Mouse (Mus musculus): ENCODE data around the gene Tns3. TPM values are rescaled to one million over a fixed set of nuclear protein-coding genes. Genes with fewer than 3 reads are reported as not detected.

Gene Tns3
- polyA plus RNA-seq, 1 experiment from 2014 or later = 10.1 TPM

DNA sequence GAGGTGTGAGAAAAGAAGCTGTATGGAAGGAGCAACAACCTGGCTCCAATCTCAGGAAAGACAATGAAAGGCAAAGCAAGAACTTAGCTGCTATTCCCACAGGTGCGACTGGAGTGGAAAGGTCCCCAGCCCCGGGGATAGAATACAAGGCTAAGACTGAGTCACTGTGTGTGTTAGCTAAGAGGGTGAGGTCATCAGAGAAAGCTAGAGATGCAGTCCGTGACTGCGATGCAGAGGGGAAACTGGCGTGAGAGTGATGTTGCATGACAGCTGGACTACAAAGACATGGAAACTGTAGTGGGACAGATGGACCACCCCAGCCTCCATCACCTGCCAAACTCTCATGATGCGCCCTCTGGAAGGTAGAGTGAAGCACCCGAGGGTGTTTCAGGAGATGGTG lies 154.7 kb downstream of the Tns3 start:
- H3K9ac ChIP-seq (ENCODE audit: low read length) = no peak overlapping the region
- ATAC-seq (ENCODE audit: insufficient read depth, low FRiP score, low TSS enrichment) (no peak), DNase-seq (ENCODE audit: low spot score) (no peak)
- H3K36me3 ChIP-seq (ENCODE audit: control insufficient read depth, insufficient read depth, low read length) = no peaks in the 10 kb centered on the region
- no peaks in the 10 kb centered on the region for H3K27me3 ChIP-seq (ENCODE audit: control insufficient read depth, insufficient read depth, low read length)
- H3K4me2 ChIP-seq (ENCODE audit: low read depth) = no peak overlapping the region
- no peaks in the 10 kb centered on the region for H3K4me1 ChIP-seq (ENCODE audit: control insufficient read depth, insufficient read depth, low read length)
- H3K27ac ChIP-seq (ENCODE audit: low read depth, low read length) = no peak overlapping the region
- no peak overlapping the region for H3K4me3 ChIP-seq (ENCODE audit: low read depth, low read length)
- 86% methylated on average over 7 of the region's 7 CpGs for WGBS
- no peaks in the 10 kb centered on the region for H3K9me3 ChIP-seq (ENCODE audit: control insufficient read depth, low read length)

DNA sequence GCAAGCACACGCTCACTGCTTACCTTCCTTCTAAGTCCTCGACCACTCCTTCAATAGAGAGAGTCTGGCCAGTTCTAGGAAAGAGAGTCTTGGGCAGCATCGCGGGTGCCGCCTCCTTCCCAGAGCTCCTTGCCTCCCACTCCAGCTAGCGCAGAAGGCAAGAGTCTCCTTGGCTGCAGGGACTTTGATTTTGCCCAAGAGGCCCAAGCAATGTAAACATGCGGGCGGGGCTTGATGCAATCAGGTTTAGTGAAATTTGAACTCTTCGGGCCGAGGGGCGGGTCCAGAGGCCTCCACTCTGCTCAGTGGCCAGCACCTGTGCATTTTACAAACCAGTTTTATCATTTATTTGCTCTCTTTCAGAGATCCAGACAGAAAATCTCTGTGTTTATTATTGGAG lies 160.6 kb downstream of the Tns3 start:
- 0 out of 2 replicates have a peak, but pooled peaks cover 2% of the 10 kb centered on the region for H3K36me3 ChIP-seq (ENCODE audit: control insufficient read depth, insufficient read depth, low read length)
- no peaks in the 10 kb centered on the region for H3K9me3 ChIP-seq (ENCODE audit: control insufficient read depth, low read length)
- no peaks in the 10 kb centered on the region for H3K4me1 ChIP-seq (ENCODE audit: control insufficient read depth, insufficient read depth, low read length)
- H3K4me3 ChIP-seq (ENCODE audit: low read depth, low read length) = no peak overlapping the region
- DNase-seq (ENCODE audit: low spot score) (no peak), ATAC-seq (ENCODE audit: insufficient read depth, low FRiP score, low TSS enrichment) (no peak)
- H3K27ac ChIP-seq (ENCODE audit: low read depth, low read length) = no peak overlapping the region
- H3K27me3 ChIP-seq (ENCODE audit: control insufficient read depth, insufficient read depth, low read length) = no peaks in the 10 kb centered on the region
- 27% methylated on average over 11 of the region's 11 CpGs for WGBS
- no peak overlapping the region for H3K4me2 ChIP-seq (ENCODE audit: low read depth)
- H3K9ac ChIP-seq (ENCODE audit: low read length) = no peak overlapping the region

DNA sequence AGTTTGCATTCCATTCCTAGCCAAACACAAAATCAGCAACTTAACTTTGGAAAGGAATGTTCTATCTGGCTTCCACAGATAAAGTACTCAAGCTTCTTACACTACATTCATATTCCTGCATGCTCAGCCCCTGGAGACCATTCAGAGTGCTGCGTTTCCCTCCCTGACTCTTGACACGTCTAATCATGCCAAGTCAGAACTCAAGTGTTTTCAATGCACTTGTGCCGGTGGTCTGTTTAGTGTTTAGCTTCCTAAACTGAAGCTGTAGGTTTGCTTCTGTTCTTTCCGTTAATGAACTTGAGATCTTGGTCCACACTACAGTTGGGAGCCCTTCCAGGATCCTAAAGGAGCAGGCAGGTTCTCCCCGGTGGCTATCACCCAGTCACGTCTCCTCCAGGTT lies 163.5 kb downstream of the Tns3 start:
- DNase-seq (ENCODE audit: low spot score) (no peak), ATAC-seq (ENCODE audit: insufficient read depth, low FRiP score, low TSS enrichment) (no peak)
- H3K9ac ChIP-seq (ENCODE audit: low read length) = no peak overlapping the region
- H3K27me3 ChIP-seq (ENCODE audit: control insufficient read depth, insufficient read depth, low read length) = no peaks in the 10 kb centered on the region
- no peak overlapping the region for H3K4me2 ChIP-seq (ENCODE audit: low read depth)
- H3K4me3 ChIP-seq (ENCODE audit: low read depth, low read length) = no peak overlapping the region
- H3K4me1 ChIP-seq (ENCODE audit: control insufficient read depth, insufficient read depth, low read length) = no peaks in the 10 kb centered on the region
- WGBS = 91% methylated on average over 6 of the region's 6 CpGs
- no peaks in the 10 kb centered on the region for H3K9me3 ChIP-seq (ENCODE audit: control insufficient read depth, low read length)
- H3K27ac ChIP-seq (ENCODE audit: low read depth, low read length) = no peak overlapping the region
- 0 out of 2 replicates have a peak, but pooled peaks cover 4% of the 10 kb centered on the region for H3K36me3 ChIP-seq (ENCODE audit: control insufficient read depth, insufficient read depth, low read length)

DNA sequence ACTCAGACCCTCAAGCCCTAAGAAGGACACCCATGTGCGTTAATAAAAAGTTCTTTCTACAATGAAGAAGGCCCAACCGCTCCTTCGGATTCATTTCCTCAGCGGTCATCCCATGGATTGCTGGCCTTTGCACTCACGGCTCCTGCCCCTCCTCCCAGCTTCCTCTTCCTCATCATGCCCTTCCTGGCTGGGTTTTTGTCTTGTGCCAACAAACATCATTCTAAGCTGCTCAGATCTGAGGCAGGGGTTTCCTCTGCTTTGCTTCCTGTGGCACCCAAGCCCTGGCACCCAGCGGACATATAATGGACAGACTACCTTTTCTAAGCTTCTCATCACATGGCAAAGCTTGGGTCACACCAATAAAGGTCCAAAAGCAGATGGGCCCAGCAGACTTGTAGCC lies 167.2 kb downstream of the Tns3 start:
- ATAC-seq (ENCODE audit: insufficient read depth, low FRiP score, low TSS enrichment) (no peak), DNase-seq (ENCODE audit: low spot score) (no peak)
- H3K4me2 ChIP-seq (ENCODE audit: low read depth) = no peak overlapping the region
- no peaks in the 10 kb centered on the region for H3K27me3 ChIP-seq (ENCODE audit: control insufficient read depth, insufficient read depth, low read length)
- H3K9ac ChIP-seq (ENCODE audit: low read length) = no peak overlapping the region
- 86% methylated on average over 6 of the region's 6 CpGs for WGBS
- H3K27ac ChIP-seq (ENCODE audit: low read depth, low read length) = no peak overlapping the region
- H3K36me3 ChIP-seq (ENCODE audit: control insufficient read depth, insufficient read depth, low read length) = peaks cover 5% of the 10 kb centered on the region; the same call in 1 of the 2 replicates
- H3K4me1 ChIP-seq (ENCODE audit: control insufficient read depth, insufficient read depth, low read length) = no peaks in the 10 kb centered on the region
- H3K9me3 ChIP-seq (ENCODE audit: control insufficient read depth, low read length) = no peaks in the 10 kb centered on the region
- H3K4me3 ChIP-seq (ENCODE audit: low read depth, low read length) = no peak overlapping the region

DNA sequence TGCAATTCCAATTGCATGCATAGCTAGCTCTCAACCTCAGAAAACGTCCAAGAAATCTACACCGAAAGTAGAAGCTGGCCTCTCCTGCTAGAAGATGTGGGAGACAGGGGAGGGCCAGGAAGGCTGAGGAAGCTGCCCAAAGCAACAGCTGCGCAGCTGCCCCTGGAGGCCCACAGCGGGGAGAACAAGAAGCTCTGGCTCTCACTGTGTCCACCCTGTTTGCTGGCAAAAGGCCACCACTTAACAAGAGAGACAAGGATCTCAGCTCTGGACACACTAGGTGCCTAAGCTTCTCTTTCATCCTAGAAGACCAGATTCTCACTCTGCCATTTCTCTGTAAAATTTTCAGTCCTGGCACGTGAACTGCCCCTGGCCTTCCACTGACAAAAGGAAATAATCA lies 167.6 kb downstream of the Tns3 start:
- DNase-seq (ENCODE audit: low spot score) = peak; percentile 17
- H3K9me3 ChIP-seq (ENCODE audit: control insufficient read depth, low read length) = no peaks in the 10 kb centered on the region
- no peak overlapping the region for H3K27ac ChIP-seq (ENCODE audit: low read depth, low read length)
- H3K4me1 ChIP-seq (ENCODE audit: control insufficient read depth, insufficient read depth, low read length) = no peaks in the 10 kb centered on the region
- no peak overlapping the region for H3K4me3 ChIP-seq (ENCODE audit: low read depth, low read length)
- WGBS = 71% methylated on average over 5 of the region's 5 CpGs
- peaks cover 5% of the 10 kb centered on the region; the same call in 1 of the 2 replicates for H3K36me3 ChIP-seq (ENCODE audit: control insufficient read depth, insufficient read depth, low read length)
- no peaks in the 10 kb centered on the region for H3K27me3 ChIP-seq (ENCODE audit: control insufficient read depth, insufficient read depth, low read length)
- ATAC-seq (ENCODE audit: insufficient read depth, low FRiP score, low TSS enrichment) = no peak
- H3K9ac ChIP-seq (ENCODE audit: low read length) = no peak overlapping the region
- no peak overlapping the region for H3K4me2 ChIP-seq (ENCODE audit: low read depth)

DNA sequence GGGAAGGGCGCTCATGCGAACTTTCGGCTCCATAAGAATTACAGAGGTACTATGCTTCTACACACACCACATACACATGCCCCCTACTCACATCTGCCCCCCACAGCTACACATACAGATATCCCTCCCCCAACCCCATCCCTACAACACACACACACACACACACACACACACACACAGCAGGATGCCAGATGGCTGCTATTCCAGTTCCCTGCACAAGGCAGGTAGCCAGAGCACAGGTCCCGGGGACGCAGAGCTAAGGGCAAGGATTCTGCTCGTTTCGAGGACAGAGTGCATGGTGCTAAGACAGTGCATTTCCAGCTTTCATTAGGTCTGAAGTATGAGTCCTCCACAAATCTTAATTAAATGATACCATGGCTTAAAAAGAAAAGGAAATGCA lies 168.5 kb downstream of the Tns3 start:
- WGBS = 89% methylated on average over 7 of the region's 7 CpGs

DNA sequence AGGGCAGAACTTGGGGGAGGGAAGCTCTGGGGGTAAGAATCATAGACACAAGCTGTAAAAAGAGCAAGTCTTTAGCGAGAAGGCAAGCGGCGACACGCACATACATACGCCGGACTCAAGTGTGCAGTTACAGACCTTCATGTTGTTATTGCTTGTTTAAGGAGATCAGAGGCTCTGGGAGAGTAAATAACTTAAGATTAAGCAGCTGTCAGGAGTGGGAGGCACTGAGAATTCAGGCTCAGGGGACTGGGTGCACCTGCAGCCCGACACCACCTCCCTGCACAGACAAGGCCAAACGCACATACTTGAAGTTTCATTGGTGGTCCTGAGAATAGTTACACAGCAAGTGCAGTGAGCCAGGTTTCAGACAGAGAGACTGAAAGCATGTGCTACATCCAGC lies 169.3 kb downstream of the Tns3 start:
- 80% methylated on average over 8 of the region's 8 CpGs for WGBS
- Histone ChIP-seq H3K4me3 (ENCODE audit: low read depth, low read length) (no peak overlapping the region), H3K27me3 (ENCODE audit: control insufficient read depth, insufficient read depth, low read length) (no peaks in the 10 kb centered on the region), H3K4me1 (ENCODE audit: control insufficient read depth, insufficient read depth, low read length) (no peaks in the 10 kb centered on the region), H3K36me3 (ENCODE audit: control insufficient read depth, insufficient read depth, low read length) (peaks cover 5% of the 10 kb centered on the region; the same call in 1 of the 2 replicates), H3K27ac (ENCODE audit: low read depth, low read length) (no peak overlapping the region), H3K4me2 (ENCODE audit: low read depth) (no peak overlapping the region), H3K9me3 (ENCODE audit: control insufficient read depth, low read length) (no peaks in the 10 kb centered on the region), H3K9ac (ENCODE audit: low read length) (no peak overlapping the region)
- ATAC-seq (ENCODE audit: insufficient read depth, low FRiP score, low TSS enrichment) (no peak), DNase-seq (ENCODE audit: low spot score) (no peak)

More for the DNA sequence above, 168.5 kb downstream of the Tns3 start:
- Histone ChIP-seq H3K4me2 (ENCODE audit: low read depth) (no peak overlapping the region), H3K4me3 (ENCODE audit: low read depth, low read length) (no peak overlapping the region), H3K27ac (ENCODE audit: low read depth, low read length) (no peak overlapping the region), H3K36me3 (ENCODE audit: control insufficient read depth, insufficient read depth, low read length) (peaks cover 5% of the 10 kb centered on the region; the same call in 1 of the 2 replicates), H3K9ac (ENCODE audit: low read length) (no peak overlapping the region), H3K9me3 (ENCODE audit: control insufficient read depth, low read length) (no peaks in the 10 kb centered on the region), H3K27me3 (ENCODE audit: control insufficient read depth, insufficient read depth, low read length) (no peaks in the 10 kb centered on the region), H3K4me1 (ENCODE audit: control insufficient read depth, insufficient read depth, low read length) (no peaks in the 10 kb centered on the region)
- no peak for DNase-seq (ENCODE audit: low spot score)
- ATAC-seq (ENCODE audit: insufficient read depth, low FRiP score, low TSS enrichment) = no peak

DNA sequence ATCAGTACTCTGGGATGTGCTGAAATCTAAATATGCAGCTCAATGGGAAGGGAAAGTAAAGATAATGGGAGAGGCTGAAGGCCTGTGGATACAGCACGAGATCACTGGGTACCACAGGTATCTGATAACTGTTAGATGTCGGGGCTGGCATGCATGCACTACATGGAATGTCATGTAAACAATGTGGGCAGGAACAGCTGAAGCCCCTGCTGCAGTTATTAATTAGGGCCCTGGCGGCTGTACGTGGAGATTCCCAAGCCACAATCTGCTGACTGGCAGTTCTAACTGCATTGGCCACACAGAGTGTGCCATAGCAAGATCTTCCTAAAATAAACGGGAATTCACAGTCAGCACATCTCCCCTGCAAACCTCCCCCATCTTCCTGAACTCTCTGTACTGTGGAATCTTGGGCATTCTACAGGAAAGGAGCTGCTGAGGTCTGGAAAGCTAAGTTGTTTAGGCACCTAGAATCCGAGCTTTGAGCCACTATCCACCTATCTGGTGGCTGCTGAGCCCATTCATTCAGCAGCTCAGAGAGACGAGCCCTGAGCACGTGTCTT lies 170.3 kb downstream of the Tns3 start:
- peaks cover 5% of the 10 kb centered on the region; the same call in 1 of the 2 replicates for H3K36me3 ChIP-seq (ENCODE audit: control insufficient read depth, insufficient read depth, low read length)
- H3K4me1 ChIP-seq (ENCODE audit: control insufficient read depth, insufficient read depth, low read length) = no peaks in the 10 kb centered on the region
- H3K4me3 ChIP-seq (ENCODE audit: low read depth, low read length) = no peak overlapping the region
- DNase-seq (ENCODE audit: low spot score) = no peak
- 72% methylated on average over 8 of the region's 8 CpGs for WGBS
- no peaks in the 10 kb centered on the region for H3K9me3 ChIP-seq (ENCODE audit: control insufficient read depth, low read length)
- no peak overlapping the region for H3K4me2 ChIP-seq (ENCODE audit: low read depth)
- no peak overlapping the region for H3K27ac ChIP-seq (ENCODE audit: low read depth, low read length)
- no peaks in the 10 kb centered on the region for H3K27me3 ChIP-seq (ENCODE audit: control insufficient read depth, insufficient read depth, low read length)
- no peak for ATAC-seq (ENCODE audit: insufficient read depth, low FRiP score, low TSS enrichment)
- no peak overlapping the region for H3K9ac ChIP-seq (ENCODE audit: low read length)

DNA sequence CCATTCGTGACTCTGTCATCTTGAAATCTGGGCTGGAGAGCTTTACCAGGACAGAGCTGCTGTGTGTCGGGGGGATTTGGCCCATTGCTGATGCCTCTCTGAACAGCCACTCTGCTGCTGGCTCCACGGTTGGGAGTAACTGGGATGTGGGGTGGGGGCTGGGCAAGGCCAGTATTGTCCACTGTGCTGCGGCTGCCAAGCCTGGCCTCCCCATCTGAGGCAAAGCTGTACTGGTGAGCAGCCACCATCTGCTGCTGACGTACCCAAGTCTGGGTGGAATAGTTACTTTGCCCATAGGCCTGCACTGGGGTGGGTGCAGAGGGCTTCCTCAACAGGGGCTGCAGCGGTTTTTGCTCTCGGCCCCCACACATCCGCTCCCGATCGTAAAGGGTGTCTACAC lies 172.0 kb downstream of the Tns3 start:
- WGBS = 91% methylated on average over 10 of the region's 10 CpGs

More for the DNA sequence above, 172.0 kb downstream of the Tns3 start:
- Histone ChIP-seq H3K9me3 (ENCODE audit: control insufficient read depth, low read length) (no peaks in the 10 kb centered on the region), H3K4me1 (ENCODE audit: control insufficient read depth, insufficient read depth, low read length) (no peaks in the 10 kb centered on the region), H3K9ac (ENCODE audit: low read length) (no peak overlapping the region), H3K4me2 (ENCODE audit: low read depth) (no peak overlapping the region), H3K27me3 (ENCODE audit: control insufficient read depth, insufficient read depth, low read length) (no peaks in the 10 kb centered on the region), H3K27ac (ENCODE audit: low read depth, low read length) (no peak overlapping the region), H3K4me3 (ENCODE audit: low read depth, low read length) (no peak overlapping the region), H3K36me3 (ENCODE audit: control insufficient read depth, insufficient read depth, low read length) (peaks cover 3% of the 10 kb centered on the region; the same call in 1 of the 2 replicates)
- DNase-seq (ENCODE audit: low spot score) = no peak
- no peak for ATAC-seq (ENCODE audit: insufficient read depth, low FRiP score, low TSS enrichment)
